Mouse (Mus musculus) MEL (cell line): Measurements from ENCODE around the gene Ttl. TPM values are rescaled to one million over a fixed set of nuclear protein-coding genes. Genes with fewer than 3 reads are reported as not detected.
A peak's percentile ranks its signal among the peaks of the same experiment; 100 is the strongest.

Experiments
- DNase-seq: peaks from one replicate; pipeline ENCODE4 v3.0.0; 2011; ENCODE audit warnings: low read depth, low spot score
- H3K27ac ChIP-seq: 2 replicates; pipeline ENCODE4 v1.5.1; 2012; ENCODE audit warnings: low read depth, mild to moderate bottlenecking, control low read depth, low read length, moderate library complexity; ENCODE audit not compliant: control insufficient read depth
- H3K27me3 ChIP-seq, 2 experiments: fragments of 150-350 bp in 1 of 2; sonication (generic) in 1 of 2; 2 replicates each; pipeline ENCODE4 v1.6.1; 2012; ENCODE audit warnings: low read length in 2 of 2, mild to moderate bottlenecking in 2 of 2, improper control_type of control experiment in 1 of 2, moderate library complexity in 1 of 2; ENCODE audit not compliant: insufficient read depth in 2 of 2, control insufficient read depth in 1 of 2
- H3K36me3 ChIP-seq, 2 experiments: 2 replicates each; pipeline ENCODE4 v1.6.1; 2012 to 2014; ENCODE audit warnings: low read length in 2 of 2, improper control_type of control experiment in 1 of 2, inconsistent platforms in 1 of 2, mild to moderate bottlenecking in 1 of 2; ENCODE audit not compliant: insufficient read depth in 2 of 2, control insufficient read depth in 1 of 2
- H3K4me1 ChIP-seq, 2 experiments: fragments of 150-350 bp in 1 of 2; sonication (generic) in 1 of 2; 2 replicates each; pipeline ENCODE4 v1.6.1; 2012; ENCODE audit warnings: low read length in 2 of 2, improper control_type of control experiment in 1 of 2, mild to moderate bottlenecking in 1 of 2; ENCODE audit not compliant: insufficient read depth in 2 of 2, control insufficient read depth in 1 of 2
- H3K4me3 ChIP-seq, 2 experiments: fragments of 150-350 bp in 1 of 2; sonication (generic) in 1 of 2; 2 replicates each; pipeline ENCODE4 v1.5.1; 2012; ENCODE audit warnings: low read depth in 2 of 2, low read length in 2 of 2, mild to moderate bottlenecking in 2 of 2, moderate library complexity in 2 of 2, control low read depth in 1 of 2, improper control_type of control experiment in 1 of 2; ENCODE audit not compliant: control insufficient read depth in 1 of 2, insufficient read depth in 1 of 2
- H3K79me2 ChIP-seq: 2 replicates; pipeline ENCODE4 v1.6.1; 2012; ENCODE audit warnings: mild to moderate bottlenecking, low read length, moderate library complexity; ENCODE audit not compliant: control insufficient read depth, poor library complexity, insufficient read depth
- H3K9ac ChIP-seq: 2 replicates; pipeline ENCODE4 v1.6.1; 2012; ENCODE audit warnings: low read depth, mild to moderate bottlenecking, control low read depth, low read length, moderate library complexity; ENCODE audit not compliant: control insufficient read depth, poor library complexity, severe bottlenecking
- H3K9me3 ChIP-seq: fragments of 150-350 bp; sonication (generic); replicated peaks from 2 replicates; pipeline ENCODE4 v1.6.1; 2012; ENCODE audit warnings: mild to moderate bottlenecking, low read length, improper control_type of control experiment, moderate library complexity; ENCODE audit not compliant: insufficient read depth
- CTCF ChIP-seq, 3 experiments: IDR thresholded peaks in 2 of 3; conservative IDR thresholded peaks in 1 of 3; 2 replicates each; pipeline ENCODE4 v1.5.1; 2011 to 2012; ENCODE audit warnings: low read length in 3 of 3, low read depth in 2 of 3, mild to moderate bottlenecking in 2 of 3, improper control_type of control experiment in 1 of 3, inconsistent platforms in 1 of 3, mixed read lengths in 1 of 3, moderate library complexity in 1 of 3; ENCODE audit not compliant: control insufficient read depth in 1 of 3, insufficient read depth in 1 of 3, poor library complexity in 1 of 3, severe bottlenecking in 1 of 3
- GATA1 ChIP-seq: IDR thresholded peaks from 2 replicates; pipeline ENCODE4 v1.6.1; 2011; ENCODE audit warnings: low read depth, low read length, improper control_type of control experiment
- JUND ChIP-seq: IDR thresholded peaks from 2 replicates; pipeline ENCODE4 v1.6.1; 2011; ENCODE audit warnings: low read depth, mild to moderate bottlenecking, improper control_type of control experiment, low read length
- MAFK ChIP-seq: IDR thresholded peaks from 2 replicates; pipeline ENCODE4 v1.6.1; 2011; ENCODE audit warnings: low read depth, mild to moderate bottlenecking, low read length, improper control_type of control experiment, borderline replicate concordance
- MAX ChIP-seq: IDR thresholded peaks from 2 replicates; pipeline ENCODE4 v1.6.1; 2011; ENCODE audit warnings: low read length, improper control_type of control experiment
- MXI1 ChIP-seq: IDR thresholded peaks from 2 replicates; pipeline ENCODE4 v1.6.1; 2011; ENCODE audit warnings: mild to moderate bottlenecking, low read depth, low read length, improper control_type of control experiment
- NRF1 ChIP-seq: IDR thresholded peaks from 2 replicates; pipeline ENCODE4 v1.6.1; 2014; ENCODE audit warnings: low read depth, mild to moderate bottlenecking, inconsistent platforms, low read length, improper control_type of control experiment, moderate library complexity; ENCODE audit not compliant: poor library complexity, insufficient read depth, severe bottlenecking
- POLR2A ChIP-seq, 2 experiments: IDR thresholded peaks; 2 replicates each; pipeline ENCODE4 v1.6.1; 2011 to 2012; ENCODE audit warnings: low read length in 2 of 2, mild to moderate bottlenecking in 2 of 2, control low read depth in 1 of 2, improper control_type of control experiment in 1 of 2, low read depth in 1 of 2, moderate library complexity in 1 of 2; ENCODE audit not compliant: control insufficient read depth in 1 of 2, insufficient read depth in 1 of 2, poor library complexity in 1 of 2
- POLR2AphosphoS5 ChIP-seq: IDR thresholded peaks from 2 replicates; pipeline ENCODE4 v1.6.1; 2012; ENCODE audit warnings: low read depth, borderline replicate concordance, mild to moderate bottlenecking, inconsistent platforms, low read length, moderate library complexity, mixed read lengths
- RAD21 ChIP-seq: IDR thresholded peaks from 2 replicates; pipeline ENCODE4 v1.6.1; 2011; ENCODE audit warnings: mild to moderate bottlenecking, low read depth, low read length, improper control_type of control experiment
- SMC3 ChIP-seq: IDR thresholded peaks from 2 replicates; pipeline ENCODE4 v1.6.1; 2011; ENCODE audit warnings: low read depth, low read length, improper control_type of control experiment
- TBP ChIP-seq: IDR thresholded peaks from 2 replicates; pipeline ENCODE4 v1.8.0; 2011; ENCODE audit warnings: low read depth, low read length, improper control_type of control experiment
- USF1 ChIP-seq: IDR thresholded peaks from 2 replicates; pipeline ENCODE4 v1.6.1; 2014; ENCODE audit warnings: low read depth, mild to moderate bottlenecking, inconsistent platforms, low read length, improper control_type of control experiment, moderate library complexity
- ZC3H11A ChIP-seq: IDR thresholded peaks from 2 replicates; pipeline ENCODE4 v1.6.1; 2012; ENCODE audit warnings: low read depth, mild to moderate bottlenecking, inconsistent platforms, low read length, improper control_type of control experiment
- ZKSCAN1 ChIP-seq: IDR thresholded peaks from 2 replicates; pipeline ENCODE4 v1.6.1; 2012; ENCODE audit warnings: low read depth, mild to moderate bottlenecking, inconsistent platforms, low read length, improper control_type of control experiment, moderate library complexity
- ZNF384 ChIP-seq: IDR thresholded peaks from 2 replicates; pipeline ENCODE4 v1.6.1; 2012; ENCODE audit warnings: low read depth, mild to moderate bottlenecking, inconsistent platforms, low read length, improper control_type of control experiment
- polyA plus RNA-seq, 2 experiments: library from polyadenylated mRNA; stranded (reverse) in 1 of 2; unstranded in 1 of 2; fragments of >175 nt in 1 of 2; fragments of >200 nt in 1 of 2; gene quantifications; 2 replicates each; pipeline versions ENCODE4 v1.2.1 to v1.2.4; 2012; ENCODE audit warnings: low replicate concordance in 2 of 2, low read depth in 1 of 2; ENCODE audit not compliant: insufficient read length in 2 of 2, insufficient read depth in 1 of 2, missing spikeins in 1 of 2
- total RNA-seq: library from RNA; depleted of rRNA; stranded (reverse); fragments of 300-350 nt; gene quantifications from 2 replicates; pipeline ENCODE4 v1.2.3, GENCODE M21; 2012

Gene Ttl
- total and polyA plus RNA-seq, 3 experiments, result 5.7 to 9.3 TPM; not detected in 1

- H3K9ac ChIP-seq, result no peak overlapping the region
- no peak overlapping the region for H3K4me3 ChIP-seq
- H3K36me3 ChIP-seq, result no peaks in the 10 kb centered on the region
- no peaks in the 10 kb centered on the region for H3K9me3 ChIP-seq
- H3K27me3 ChIP-seq, result peaks cover 2 to 5% of the 10 kb centered on the region in 2 experiments
- no peak for TF ChIP-seq GATA1
- no peak for TF ChIP-seq MAFK
- TF ChIP-seq ZKSCAN1, result no peak
- no peak for TF ChIP-seq CTCF (IDR thresholded peaks at IDR 0.05 in 2 of 3, conservative IDR thresholded peaks at IDR 0.05 in 1 of 3; ENCODE audit: control insufficient read depth in 1 of 3, insufficient read depth in 1 of 3, low read depth in 2 of 3, low read length in 3 of 3, poor library complexity in 1 of 3, severe bottlenecking in 1 of 3)
- H3K27ac ChIP-seq, result no peak overlapping the region
- H3K79me2 ChIP-seq, result no peaks in the 10 kb centered on the region
- DNase-seq, result no peak
- H3K4me1 ChIP-seq, result no peaks in the 10 kb centered on the region
Observed at GRCm38 (mm10) chr2:129055741-129056140, 10.0 kb upstream of the Ttl start.

DNA sequence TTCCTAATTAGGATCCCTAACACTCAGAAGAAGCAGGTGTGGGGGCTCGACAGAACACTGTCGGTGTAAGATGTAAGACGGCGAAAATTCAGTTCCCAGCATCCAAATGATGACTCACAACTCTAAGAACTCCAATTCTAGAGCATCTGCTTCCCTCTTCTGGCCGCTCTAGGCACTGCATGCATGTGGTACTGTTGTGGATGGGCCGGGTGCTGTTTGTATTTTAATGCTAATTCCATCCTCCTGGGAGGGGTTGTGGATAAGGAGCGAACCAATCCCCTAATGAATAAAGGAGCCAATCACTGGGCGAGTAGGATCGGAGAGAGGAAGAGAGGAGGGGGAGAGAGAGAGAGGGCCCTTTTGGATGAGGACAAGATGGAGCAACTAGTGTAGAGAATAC lies 9.1 kb upstream of the Ttl start:
- no peaks in the 10 kb centered on the region for H3K79me2 ChIP-seq
- no peaks in the 10 kb centered on the region for H3K9me3 ChIP-seq
- no peak overlapping the region for H3K4me3 ChIP-seq
- TF ChIP-seq ZNF384 (no peak), SMC3 (peak; percentile 76), POLR2A (IDR thresholded peaks at IDR 0.05; ENCODE audit: control insufficient read depth in 1 of 2, insufficient read depth in 1 of 2, low read depth in 1 of 2, low read length in 2 of 2, poor library complexity in 1 of 2) (no peak), RAD21 (peak; percentile 74), CTCF (IDR thresholded peaks at IDR 0.05 in 2 of 3, conservative IDR thresholded peaks at IDR 0.05 in 1 of 3; ENCODE audit: control insufficient read depth in 1 of 3, insufficient read depth in 1 of 3, low read depth in 2 of 3, low read length in 3 of 3, poor library complexity in 1 of 3, severe bottlenecking in 1 of 3) (peak; percentile 53 to 74 (median 65)), ZC3H11A (peak; percentile 73)
- no peak overlapping the region for H3K27ac ChIP-seq
- H3K36me3 ChIP-seq, result no peaks in the 10 kb centered on the region
- peak; percentile 67 for DNase-seq
- H3K9ac ChIP-seq, result no peak overlapping the region
- H3K27me3 ChIP-seq, result peaks cover 2 to 5% of the 10 kb centered on the region in 2 experiments
- no peaks in the 10 kb centered on the region for H3K4me1 ChIP-seq

DNA sequence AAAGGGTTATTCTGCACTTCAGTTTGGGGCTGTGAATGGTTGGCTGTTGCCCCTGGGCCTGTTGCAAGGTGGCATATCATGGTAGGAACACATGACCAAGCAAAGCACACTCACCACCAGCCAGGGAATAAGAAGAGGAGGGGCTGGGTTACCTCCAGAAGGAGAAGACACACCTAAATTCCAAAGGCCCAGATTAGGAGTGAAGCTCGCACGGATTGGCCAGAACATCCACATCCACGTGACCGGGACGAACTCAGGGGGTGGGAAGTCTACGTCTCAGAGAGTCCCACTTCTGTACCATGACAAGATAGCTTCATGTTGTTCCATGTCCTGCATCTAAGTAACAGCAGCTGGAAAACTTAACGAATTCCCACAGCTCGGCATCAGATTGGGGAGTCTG lies 8.5 kb upstream of the Ttl start:
- Histone ChIP-seq H3K27ac (no peak overlapping the region), H3K4me1 (no peaks in the 10 kb centered on the region), H3K79me2 (no peaks in the 10 kb centered on the region), H3K4me3 (no peak overlapping the region), H3K27me3 (peaks cover 4 to 5% of the 10 kb centered on the region in 2 experiments), H3K9me3 (no peaks in the 10 kb centered on the region), H3K36me3 (no peaks in the 10 kb centered on the region), H3K9ac (no peak overlapping the region)
- no peak for DNase-seq
- TF ChIP-seq MAX (no peak), USF1 (no peak), JUND (no peak), SMC3 (no peak), POLR2AphosphoS5 (no peak), ZC3H11A (no peak), NRF1 (no peak), POLR2A (IDR thresholded peaks at IDR 0.05; ENCODE audit: control insufficient read depth in 1 of 2, insufficient read depth in 1 of 2, low read depth in 1 of 2, low read length in 2 of 2, poor library complexity in 1 of 2) (no peak), TBP (no peak), MXI1 (no peak)
